Mouse (Mus musculus) testis, adult 2 months (tissue): ENCODE results near the gene Pnpla8.

Experiments
- CTCF ChIP-seq: fragments of 200-500 bp; IDR thresholded peaks from 2 replicates; pipeline ENCODE4 v1.5.1; 2012; ENCODE audit warnings: low read depth, mild to moderate bottlenecking, inconsistent platforms, low read length, moderate library complexity; ENCODE audit not compliant: control insufficient read depth, insufficient read depth, insufficient replicate concordance
- POLR2A ChIP-seq: fragments of 200-500 bp; IDR thresholded peaks from 2 replicates; pipeline ENCODE4 v1.6.1; 2012; ENCODE audit warnings: low read depth, mild to moderate bottlenecking, inconsistent platforms, low read length, moderate library complexity; ENCODE audit not compliant: control insufficient read depth

DNA sequence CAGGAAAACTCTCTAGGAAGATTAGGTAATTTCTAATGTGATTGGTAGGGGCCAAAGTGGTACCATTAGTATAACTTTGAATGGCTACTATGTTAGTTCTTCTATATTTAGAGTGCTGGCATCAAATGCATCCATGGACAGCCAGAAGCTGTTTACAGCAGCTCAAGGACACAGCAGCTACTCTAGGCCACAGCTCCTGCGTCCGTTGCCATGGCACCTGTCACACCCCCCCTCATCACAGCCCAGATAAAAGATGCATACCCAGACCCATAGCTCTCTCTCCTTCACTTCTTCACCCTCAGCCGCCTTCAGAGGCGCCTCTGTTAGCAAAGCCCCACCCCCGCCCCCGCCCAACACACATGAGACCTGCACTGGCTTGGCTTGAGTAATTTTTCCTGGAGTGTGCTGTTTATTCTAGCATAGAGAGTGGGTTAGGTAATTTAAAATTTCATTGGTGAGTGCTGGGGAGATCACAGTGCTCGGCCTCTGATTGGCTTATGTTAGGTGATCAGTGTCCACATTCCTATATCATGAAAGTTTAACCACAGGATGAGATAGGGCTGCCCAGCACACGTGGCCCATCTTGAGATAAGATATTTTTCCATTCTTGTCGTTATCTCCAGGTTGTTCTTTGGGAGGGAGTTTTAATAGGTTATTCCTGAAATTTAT lies 27.3 kb downstream of the Pnpla8 start:
- TF ChIP-seq CTCF (no peak), POLR2A (no peak)
